Mouse (Mus musculus): ENCODE measurements around the gene Cox19.

The Cox19 gene

DNA sequence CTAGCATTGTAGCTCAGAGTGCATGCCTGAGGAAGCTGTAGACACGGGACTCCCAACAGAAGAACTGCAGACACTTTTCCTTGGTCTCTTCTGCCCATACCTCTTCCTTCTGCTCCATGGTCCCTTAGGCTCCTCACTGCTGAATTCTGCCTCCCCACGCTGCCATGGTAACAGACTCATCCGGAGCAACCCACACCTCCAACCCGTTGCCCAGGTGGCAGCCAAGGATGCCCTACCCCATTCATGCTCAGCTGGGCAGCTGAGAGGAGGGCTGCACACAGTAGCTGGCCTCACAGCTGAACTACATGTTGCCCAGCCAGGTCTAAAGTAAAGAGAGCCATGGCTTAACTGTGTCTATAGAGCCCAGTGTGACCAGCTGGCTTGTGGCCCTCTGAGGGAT lies 62.6 kb downstream of the Cox19 start:
- H3K27me3 ChIP-seq (ENCODE audit: control insufficient read depth, insufficient read depth, low read length, poor library complexity, severe bottlenecking): no peaks in the 10 kb centered on the region
- DNase-seq (ENCODE audit: low read depth, low spot score): no peak
- no peaks in the 10 kb centered on the region for H3K36me3 ChIP-seq (ENCODE audit: control insufficient read depth, insufficient read depth, low read length, poor library complexity, severe bottlenecking)

DNA sequence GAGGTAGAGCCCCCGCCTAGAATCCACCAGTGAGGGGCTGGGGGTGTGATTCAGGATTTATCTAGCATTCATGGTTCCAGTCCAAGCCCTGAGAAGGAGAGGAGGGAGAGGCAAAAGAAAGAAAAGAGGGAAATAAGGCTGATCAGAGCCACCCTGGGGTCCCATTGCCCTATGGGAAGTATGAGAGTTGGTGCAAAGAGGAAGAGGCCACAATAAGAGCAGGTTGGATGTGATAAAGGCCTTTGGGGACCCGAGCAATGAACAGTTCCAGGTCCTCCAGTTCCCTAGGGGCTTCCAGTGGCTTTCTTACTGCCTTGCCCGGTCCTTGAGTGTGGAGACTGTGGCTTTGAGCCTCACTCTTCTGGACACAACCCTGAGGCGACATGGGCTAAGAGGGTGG lies 63.4 kb downstream of the Cox19 start:
- DNase-seq (ENCODE audit: low read depth, low spot score): no peak
- H3K36me3 ChIP-seq (ENCODE audit: control insufficient read depth, insufficient read depth, low read length, poor library complexity, severe bottlenecking): no peaks in the 10 kb centered on the region
- H3K27me3 ChIP-seq (ENCODE audit: control insufficient read depth, insufficient read depth, low read length, poor library complexity, severe bottlenecking): no peaks in the 10 kb centered on the region

DNA sequence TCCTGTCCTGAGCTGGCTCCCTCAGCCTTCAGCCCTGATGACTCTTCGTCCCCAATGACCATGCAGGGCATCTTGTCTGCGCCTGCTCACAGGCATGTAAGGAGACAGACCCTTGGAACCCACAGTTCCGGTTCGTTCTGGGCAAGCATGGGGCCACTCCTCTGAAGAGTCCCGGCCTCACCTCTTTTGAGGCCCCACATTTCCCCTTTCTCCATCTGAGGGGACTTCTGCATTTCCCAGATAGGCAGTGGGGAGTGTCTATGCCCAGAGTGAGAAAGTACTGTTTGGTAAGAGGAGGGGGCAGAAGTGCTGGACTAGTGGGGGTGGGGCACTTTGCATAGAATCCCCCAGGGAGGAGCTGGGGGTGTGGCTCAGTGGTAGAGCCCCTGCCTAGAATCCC lies 64.1 kb downstream of the Cox19 start:
- peak; percentile 50 for DNase-seq (ENCODE audit: low read depth, low spot score)
- no peaks in the 10 kb centered on the region for H3K36me3 ChIP-seq (ENCODE audit: control insufficient read depth, insufficient read depth, low read length, poor library complexity, severe bottlenecking)
- H3K27me3 ChIP-seq (ENCODE audit: control insufficient read depth, insufficient read depth, low read length, poor library complexity, severe bottlenecking): no peaks in the 10 kb centered on the region

Measured in splenic B cell, adult 2 months (primary cell).